Mouse (Mus musculus) left cerebral cortex, adult 2 months (tissue): ENCODE measurements around the gene Chpf. TPM values are rescaled to one million over a fixed set of nuclear protein-coding genes. Genes with fewer than 3 reads are reported as not detected.

Experiments used
- DNase-seq, 2 experiments: peaks; one replicate each; pipeline ENCODE4 v3.0.0; 2021 to 2022; ENCODE audit warnings: low spot score in 2 of 2, mixed read lengths in 1 of 2; ENCODE audit errors: extremely low spot score in 1 of 2
- H3K27ac ChIP-seq: fragments of 200-600 bp; 2 replicates; pipeline ENCODE4 v1.8.1; 2022
- H3K4me3 ChIP-seq: fragments of 200-600 bp; 2 replicates; pipeline ENCODE4 v1.8.1; 2022
- CTCF ChIP-seq: fragments of 200-600 bp; IDR thresholded peaks from 2 replicates; pipeline ENCODE4 v1.8.1; 2022; ENCODE audit warnings: antibody characterized with exemption, mild to moderate bottlenecking, moderate library complexity
- intact Hi-C: fragments of 180-260 bp; cut with DNase I; formaldehyde crosslinking; loops from one replicate; pipeline ENCODE4 v1.15.1; 2025
- total RNA-seq, 2 experiments: library from RNA; stranded (reverse); gene quantifications; 2 replicates each; pipeline ENCODE4 v1.2.3; 2021

The Chpf gene
- total RNA-seq, 2 experiments from 2014 or later: 80.5 to 87.3 TPM

DNA sequence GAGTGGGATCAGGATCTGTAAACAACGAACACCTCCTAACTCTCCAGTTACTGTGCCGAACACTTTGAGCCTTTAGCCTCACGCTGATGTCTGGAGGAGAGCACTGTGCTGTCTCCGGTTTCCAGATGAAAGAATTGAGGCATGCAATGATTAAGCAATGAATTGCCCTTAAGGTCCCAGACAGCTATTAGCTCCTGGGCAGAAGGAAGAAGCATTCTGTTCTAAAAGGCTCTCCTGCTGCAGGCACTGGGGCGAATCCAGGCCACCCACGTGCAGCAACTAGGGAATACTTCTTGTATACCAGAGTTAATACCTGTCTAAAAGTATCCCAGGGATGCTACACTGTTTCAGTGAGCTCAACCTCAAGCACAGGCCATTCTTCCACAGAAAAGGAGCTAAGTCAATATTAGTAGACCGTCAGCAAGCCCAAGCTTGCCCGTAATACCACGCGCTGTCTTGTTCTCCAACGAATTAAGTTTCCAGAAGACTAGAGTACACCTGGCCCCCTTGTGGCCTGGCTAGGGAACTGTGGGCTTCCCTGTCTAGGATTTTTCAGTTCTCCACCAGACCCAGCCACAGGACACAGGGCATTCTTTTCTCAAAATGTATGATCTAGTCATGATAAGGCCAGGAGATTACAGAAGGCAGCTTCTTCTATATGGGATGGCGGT lies 15.9 kb upstream of the Chpf start:
- no peak overlapping the region for H3K4me3 ChIP-seq
- peak in 1 of 2 experiments; percentile 49 for DNase-seq
- intact Hi-C loops: no loop called here
- peak; percentile 87 for TF ChIP-seq CTCF
- no peak overlapping the region for H3K27ac ChIP-seq

GRCm38 (mm10) chr1:75492579-75493170 lies 13.6 kb upstream of the Chpf start:
- DNase-seq: no peak
- intact Hi-C loops: no loop called here
- Histone ChIP-seq H3K4me3 (no peak overlapping the region), H3K27ac (no peak overlapping the region)
- no peak for TF ChIP-seq CTCF

DNA sequence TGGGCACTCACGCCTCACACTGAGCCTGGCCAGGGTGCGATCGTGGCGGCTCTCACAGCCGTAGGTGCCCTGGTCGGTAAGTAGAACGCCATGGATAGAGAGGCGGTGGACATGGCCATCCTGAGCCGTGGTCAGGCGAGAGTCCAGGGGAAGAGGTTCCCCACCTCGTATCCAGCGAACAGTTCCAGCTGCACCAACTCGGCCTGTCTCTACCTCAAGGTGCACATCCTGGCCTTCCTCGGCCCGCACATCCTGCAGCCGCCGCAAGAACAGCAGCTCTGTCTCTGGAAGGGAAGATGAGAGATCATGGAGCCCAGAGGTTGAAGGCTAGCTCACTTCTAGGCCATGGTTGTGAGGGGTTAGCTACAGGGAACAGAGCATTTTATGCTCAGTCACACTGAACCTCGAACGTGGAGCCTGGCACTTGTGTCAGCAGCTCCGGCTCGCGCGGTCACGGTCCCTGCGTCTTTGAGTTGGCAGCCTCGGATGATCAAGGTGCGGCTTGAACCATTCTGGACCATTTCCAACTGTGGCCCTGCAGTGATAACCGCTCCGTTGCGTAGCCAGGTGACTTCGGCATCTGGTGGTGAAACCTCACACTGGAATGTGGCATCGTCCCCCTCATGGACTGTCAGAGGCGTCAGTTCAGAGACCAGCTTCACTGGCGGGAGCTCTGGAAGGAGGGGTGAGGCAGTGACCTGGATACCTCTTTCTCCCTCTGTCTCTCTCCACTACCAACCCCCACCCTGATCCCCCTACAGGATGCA lies 11.9 kb upstream of the Chpf start:
- DNase-seq: no peak
- Histone ChIP-seq H3K27ac (no peak overlapping the region), H3K4me3 (no peak overlapping the region)
- intact Hi-C loops: no loop called here
- TF ChIP-seq CTCF: no peak

DNA sequence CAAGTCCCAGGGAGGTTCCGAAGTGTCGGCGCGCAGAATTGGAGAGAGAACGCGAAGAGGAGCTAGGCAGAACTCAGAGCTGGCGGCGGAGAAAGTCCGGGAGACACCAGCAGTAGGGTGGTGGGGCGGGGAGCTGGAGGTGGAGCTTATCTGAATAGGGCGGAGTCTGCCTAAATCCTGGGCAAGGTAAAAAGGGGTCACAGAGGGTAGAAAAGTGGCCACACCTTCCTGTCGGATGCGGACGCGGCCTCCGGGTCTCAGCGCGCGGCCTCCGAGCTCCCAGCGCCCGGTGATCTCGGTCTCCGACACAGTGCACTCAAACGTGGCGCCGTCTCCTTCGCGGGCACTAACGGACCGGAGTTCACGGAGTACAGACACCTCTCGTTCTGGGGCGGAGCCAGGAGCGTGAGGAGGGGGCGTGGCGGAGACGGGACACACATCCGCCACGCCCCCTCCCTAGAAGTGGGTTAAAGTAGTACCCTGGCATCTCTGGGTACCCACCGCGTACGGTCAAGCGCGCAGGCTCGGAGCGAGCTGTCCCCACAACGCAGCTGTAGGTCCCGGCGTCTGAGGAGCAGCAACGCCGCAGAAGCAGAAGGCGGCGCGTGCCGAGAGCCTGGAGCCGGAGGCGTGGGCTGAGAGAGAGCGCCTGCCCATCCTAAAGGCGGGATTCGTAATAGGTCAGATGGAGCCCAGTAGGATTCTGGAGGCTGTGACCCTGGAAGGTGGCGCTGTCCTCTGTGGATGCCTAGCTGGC lies 8.5 kb upstream of the Chpf start:
- H3K4me3 ChIP-seq: peak overlapping the region; percentile 50
- TF ChIP-seq CTCF: no peak; the same call in 1 of the 2 replicates
- DNase-seq: peak; percentile 62 to 65
- H3K27ac ChIP-seq: no peak overlapping the region
- intact Hi-C loops: no loop called here

DNA sequence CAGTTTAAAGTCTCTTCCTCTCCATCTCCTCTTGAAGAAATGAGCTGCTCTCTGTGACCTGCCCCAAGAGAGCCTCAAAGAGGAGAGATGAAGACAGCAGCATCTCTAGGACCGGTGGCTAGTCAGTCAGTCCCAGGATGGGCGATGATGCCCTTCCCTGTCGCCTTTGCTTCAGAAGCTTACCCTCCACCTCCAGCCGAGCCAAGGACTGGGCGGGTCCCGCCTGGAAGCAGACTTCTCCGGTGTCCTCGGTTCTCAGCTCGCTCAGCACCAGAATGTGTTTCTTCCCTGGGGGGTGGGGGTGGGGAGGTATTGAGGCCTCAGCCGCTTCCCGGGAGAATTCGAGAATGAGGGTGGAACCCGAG lies 7.9 kb upstream of the Chpf start:
- no peak for TF ChIP-seq CTCF
- DNase-seq: no peak
- intact Hi-C loops: no loop called here
- Histone ChIP-seq H3K4me3 (peak overlapping the region; percentile 50), H3K27ac (peak overlapping the region; percentile 36; the same call in 1 of the 2 replicates)

- Histone ChIP-seq H3K4me3 (peak overlapping the region; percentile 50), H3K27ac (peak overlapping the region; percentile 36; the same call in 1 of the 2 replicates)
- no peak for DNase-seq
- intact Hi-C loops: no loop called here
- no peak for TF ChIP-seq CTCF
Measured at GRCm38 (mm10) chr1:75486561-75486960, 7.5 kb upstream of the Chpf start.

- no peak overlapping the region; the same call in 1 of the 2 replicates for H3K27ac ChIP-seq
- no peak for TF ChIP-seq CTCF
- peak overlapping the region; percentile 87 for H3K4me3 ChIP-seq
- intact Hi-C loops: loop anchor here (1.0 kb wide), 1 partner anchor 25 kb away; no protein-coding TSS in a partner anchor
- DNase-seq: no peak
Measured at GRCm38 (mm10) chr1:75480735-75481134, 1.6 kb upstream of the Chpf start.

DNA sequence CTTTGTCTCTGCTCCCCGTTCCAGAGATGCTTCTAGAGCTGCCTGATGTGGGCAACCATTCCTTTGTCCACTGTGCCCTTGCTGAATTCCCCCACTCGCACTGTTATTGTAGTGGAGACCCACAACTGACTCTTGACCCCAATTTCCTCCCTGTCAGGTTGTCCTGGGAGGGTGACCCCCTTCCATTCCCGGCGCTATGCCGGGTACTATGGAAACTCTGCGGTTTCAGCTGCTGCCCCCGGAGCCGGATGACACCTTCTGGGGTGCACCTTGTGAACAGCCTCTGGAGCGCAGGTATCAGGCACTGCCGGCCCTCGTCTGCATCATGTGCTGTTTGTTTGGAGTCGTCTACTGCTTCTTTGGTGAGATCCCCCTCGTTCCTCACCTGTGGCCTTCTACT lies 929 bp upstream of the Chpf start:
- intact Hi-C loops: loop anchor here (1.0 kb wide), 1 partner anchor 25 kb away; no protein-coding TSS in a partner anchor
- DNase-seq: no peak

GRCm38 (mm10) chr1:75479635-75479989 lies 505 bp upstream of the Chpf start:
- Histone ChIP-seq H3K27ac (peak overlapping the region; percentile 98), H3K4me3 (peak overlapping the region; percentile 87)
- intact Hi-C loops: loop anchor here (2.0 to 5.0 kb wide), 4 partner anchors 79 to 117 kb away; no protein-coding TSS in a partner anchor
- no peak for TF ChIP-seq CTCF
- no peak for DNase-seq

More for the DNA sequence above, 929 bp upstream of the Chpf start:
- Histone ChIP-seq H3K27ac (peak overlapping the region; percentile 98), H3K4me3 (peak overlapping the region; percentile 87)
- no peak for TF ChIP-seq CTCF

DNA sequence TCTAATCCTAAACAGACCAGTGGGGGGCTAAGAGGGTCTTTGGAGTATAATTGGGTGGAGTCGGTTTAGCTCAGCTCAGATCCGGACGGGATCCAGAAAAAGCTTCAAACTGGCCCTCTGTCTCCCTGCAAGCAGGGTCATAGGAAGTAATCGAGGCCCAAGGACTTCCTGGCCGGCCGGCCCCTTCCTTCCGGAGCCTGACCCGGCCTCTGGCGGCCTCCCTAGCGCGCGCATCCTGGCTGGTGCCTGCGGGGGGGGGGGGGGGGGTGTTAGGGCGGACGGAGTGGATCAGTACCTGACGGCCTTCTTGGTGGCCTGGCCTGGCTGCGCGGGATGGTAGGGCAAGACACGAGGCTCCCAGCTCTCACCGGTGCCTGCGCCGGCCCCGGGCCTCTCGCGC lies 610 bp downstream of the Chpf start:
- DNase-seq: no peak
- no peak for TF ChIP-seq CTCF
- Histone ChIP-seq H3K4me3 (peak overlapping the region; percentile 87), H3K27ac (peak overlapping the region; percentile 98)
- intact Hi-C loops: loop anchor here (2.0 to 5.0 kb wide), 4 partner anchors 80 to 118 kb away; no protein-coding TSS in a partner anchor

GRCm38 (mm10) chr1:75477966-75478290 lies 1.2 kb downstream of the Chpf start:
- intact Hi-C loops: loop anchor here (2.0 to 5.0 kb wide), 4 partner anchors 81 to 119 kb away; no protein-coding TSS in a partner anchor
- TF ChIP-seq CTCF: no peak
- Histone ChIP-seq H3K27ac (no peak overlapping the region; the same call in 1 of the 2 replicates), H3K4me3 (peak overlapping the region; percentile 87)
- no peak for DNase-seq
